Mouse (Mus musculus) embryonic fibroblast, embryonic 13.5 days (primary cell): ENCODE measurements around the gene Pigw. TPM values are rescaled to one million over a fixed set of nuclear protein-coding genes. Genes with fewer than 3 reads are reported as not detected.

Experiments used
- H3K27ac ChIP-seq: 2 replicates; pipeline ENCODE4 v1.5.1; 2012; ENCODE audit warnings: low read length, control low read depth, inconsistent platforms; ENCODE audit not compliant: insufficient read depth
- H3K4me1 ChIP-seq: 2 replicates; pipeline ENCODE4 v1.6.1; 2011; ENCODE audit warnings: low read length; ENCODE audit not compliant: control insufficient read depth, insufficient read depth
- H3K4me3 ChIP-seq: 2 replicates; pipeline ENCODE4 v1.5.1; 2011; ENCODE audit warnings: mild to moderate bottlenecking, control low read depth, low read length; ENCODE audit not compliant: insufficient read depth
- CTCF ChIP-seq: IDR thresholded peaks from 2 replicates; pipeline ENCODE4 v1.5.1; 2011; ENCODE audit warnings: mild to moderate bottlenecking, control low read depth, low read length, moderate library complexity, borderline replicate concordance; ENCODE audit not compliant: insufficient read depth
- POLR2A ChIP-seq: IDR thresholded peaks from 2 replicates; pipeline ENCODE4 v1.6.1; 2011; ENCODE audit warnings: low read depth, mild to moderate bottlenecking, control low read depth, low read length, moderate library complexity
- polyA plus RNA-seq: library from polyadenylated mRNA; stranded (reverse); fragments of >200 nt; gene quantifications from 2 replicates; pipeline ENCODE4 v1.2.4, GENCODE M21; 2011; ENCODE audit warnings: low read depth; ENCODE audit not compliant: missing spikeins, insufficient read length

Gene Pigw
- polyA plus RNA-seq, 1 experiment, result 5.4 TPM

DNA sequence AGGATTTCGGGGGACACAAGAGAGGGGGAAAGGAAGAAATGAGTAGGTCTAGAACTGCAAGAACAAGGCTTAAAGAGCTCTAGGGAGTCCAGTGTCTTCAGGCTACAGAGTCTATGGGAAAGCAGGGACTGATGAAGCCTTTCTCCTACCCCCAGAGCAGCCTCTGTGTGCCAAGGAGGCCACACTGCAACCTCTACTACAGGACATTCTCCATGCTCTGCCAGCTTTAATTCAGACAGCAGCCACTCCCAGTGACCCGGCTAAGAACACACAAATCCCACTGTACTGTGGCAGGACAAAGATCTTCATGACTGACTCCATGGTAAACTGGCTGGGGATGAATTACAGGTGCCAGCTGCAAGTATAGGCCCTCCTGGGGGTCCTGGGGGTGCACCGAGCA is 27.0 kb upstream of the Pigw start:
- Histone ChIP-seq H3K27ac (no peak overlapping the region), H3K4me1 (no peaks in the 10 kb centered on the region), H3K4me3 (no peak overlapping the region)
- no peak for TF ChIP-seq POLR2A
- no peak for TF ChIP-seq CTCF

DNA sequence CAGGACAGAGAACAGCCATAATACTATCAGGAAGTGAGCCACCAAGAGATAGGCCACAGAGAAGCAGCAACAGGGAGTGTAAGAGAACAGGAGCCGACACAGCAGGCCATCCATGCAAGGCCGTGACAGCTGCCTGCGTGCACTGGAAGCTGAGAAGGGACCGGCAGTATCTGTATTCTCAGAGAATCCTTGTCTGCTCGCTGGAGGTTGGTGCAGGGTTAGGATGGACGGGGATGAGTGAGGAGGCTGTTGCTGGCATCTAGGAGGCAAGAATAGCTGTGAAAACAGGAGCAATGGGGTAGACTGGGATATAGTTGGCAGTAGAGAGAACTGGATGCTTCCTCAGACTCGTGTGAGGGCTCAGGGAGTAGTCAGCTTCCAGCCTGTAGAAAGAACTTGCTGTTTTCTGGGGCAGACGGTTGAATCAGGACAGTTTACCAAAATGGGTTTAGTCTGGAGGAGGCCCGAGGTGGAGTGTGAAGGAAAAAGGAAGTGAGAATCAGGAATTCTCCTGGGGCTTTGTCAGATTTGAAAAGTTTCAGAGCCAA is 24.6 kb upstream of the Pigw start:
- Histone ChIP-seq H3K4me3 (no peak overlapping the region), H3K4me1 (no peaks in the 10 kb centered on the region), H3K27ac (no peak overlapping the region)
- TF ChIP-seq POLR2A, result no peak
- no peak for TF ChIP-seq CTCF

DNA sequence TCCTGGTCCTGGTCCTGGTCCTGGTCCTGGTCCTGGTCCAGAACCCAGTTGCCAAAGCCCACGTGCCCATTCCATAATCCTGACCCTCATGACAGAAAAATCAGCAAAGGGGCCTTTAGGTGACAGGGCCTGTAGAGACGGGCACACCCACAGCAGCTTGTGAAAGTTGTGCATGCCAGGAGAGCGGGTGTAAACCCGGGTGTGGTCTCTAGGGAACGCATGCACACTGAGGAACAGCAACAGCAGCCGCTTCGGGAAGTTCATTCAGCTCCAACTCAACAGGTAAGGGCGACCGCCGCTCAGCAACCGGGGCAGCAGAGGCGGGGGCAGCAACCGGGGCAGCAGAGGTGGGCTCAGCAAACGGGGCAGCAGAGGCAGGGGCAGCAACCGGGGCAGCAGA is 13.0 kb upstream of the Pigw start:
- H3K4me1 ChIP-seq, result no peaks in the 10 kb centered on the region
- TF ChIP-seq CTCF (no peak), POLR2A (no peak)
- H3K4me3 ChIP-seq, result no peak overlapping the region

DNA sequence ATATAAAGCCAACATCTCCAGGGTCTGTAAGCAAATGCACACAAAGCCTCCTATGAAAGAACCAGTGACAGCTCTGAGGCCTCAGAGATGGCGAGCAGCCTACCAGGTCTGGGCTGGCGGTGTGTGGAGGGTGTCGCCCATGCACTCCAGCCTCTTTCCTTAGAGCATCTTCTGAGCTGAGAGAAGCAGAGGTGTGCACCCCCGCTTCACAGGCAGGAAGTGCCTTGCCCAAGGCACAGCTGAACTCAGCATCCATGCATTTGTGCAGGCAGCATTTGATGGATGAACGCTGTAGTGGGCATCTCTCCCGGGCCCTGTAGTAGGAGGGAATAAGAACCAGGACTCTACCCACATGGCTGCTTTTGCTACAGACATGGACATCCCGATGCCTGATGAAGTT is 11.6 kb upstream of the Pigw start:
- TF ChIP-seq POLR2A (no peak), CTCF (no peak)
- Histone ChIP-seq H3K4me1 (no peaks in the 10 kb centered on the region), H3K27ac (no peak overlapping the region), H3K4me3 (no peak overlapping the region)

More for the DNA sequence above, 13.0 kb upstream of the Pigw start:
- no peak overlapping the region for H3K27ac ChIP-seq

DNA sequence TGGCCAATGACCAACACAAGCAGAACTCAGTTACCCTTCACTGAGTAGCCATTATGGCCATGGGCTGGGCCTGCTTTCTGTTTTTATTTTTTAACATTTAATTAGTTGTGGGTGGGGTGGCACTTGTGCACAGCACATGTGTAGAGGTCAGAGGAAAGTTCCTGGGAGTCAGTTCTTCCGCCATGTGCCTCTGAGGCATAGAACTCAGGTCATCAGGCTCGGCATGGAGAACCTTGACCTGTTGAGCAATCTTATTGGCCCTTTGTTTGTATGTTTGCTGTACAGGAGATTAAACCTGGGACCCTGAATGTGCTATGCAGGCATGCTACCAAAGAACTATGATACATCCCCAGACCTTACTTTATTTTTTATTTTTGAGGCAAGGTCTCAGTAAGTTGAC is 9.4 kb upstream of the Pigw start:
- H3K4me3 ChIP-seq, result no peak overlapping the region
- TF ChIP-seq CTCF (no peak), POLR2A (no peak)
- H3K4me1 ChIP-seq, result no peaks in the 10 kb centered on the region
- no peak overlapping the region for H3K27ac ChIP-seq

DNA sequence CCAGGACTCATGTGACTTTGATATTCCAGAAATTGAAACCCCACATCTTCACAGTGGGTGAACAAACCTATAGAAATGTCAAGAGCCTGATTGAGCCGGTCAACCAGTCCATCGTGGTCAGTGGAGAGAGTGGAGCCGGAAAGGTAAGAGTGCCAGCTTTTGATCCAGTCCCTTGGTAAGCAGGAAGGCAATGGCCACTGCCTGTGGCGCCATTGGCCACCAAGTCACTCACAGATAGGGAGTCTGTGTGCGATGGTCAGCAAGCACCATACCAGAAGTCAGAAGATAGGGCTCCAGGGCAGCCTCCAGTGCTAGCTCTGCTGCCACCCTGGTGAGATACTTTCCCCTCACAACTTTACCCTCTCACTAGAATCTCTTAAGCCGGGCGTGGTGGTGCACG is 7.9 kb upstream of the Pigw start:
- Histone ChIP-seq H3K4me3 (no peak overlapping the region), H3K4me1 (no peaks in the 10 kb centered on the region), H3K27ac (no peak overlapping the region)
- no peak for TF ChIP-seq CTCF
- TF ChIP-seq POLR2A, result no peak

DNA sequence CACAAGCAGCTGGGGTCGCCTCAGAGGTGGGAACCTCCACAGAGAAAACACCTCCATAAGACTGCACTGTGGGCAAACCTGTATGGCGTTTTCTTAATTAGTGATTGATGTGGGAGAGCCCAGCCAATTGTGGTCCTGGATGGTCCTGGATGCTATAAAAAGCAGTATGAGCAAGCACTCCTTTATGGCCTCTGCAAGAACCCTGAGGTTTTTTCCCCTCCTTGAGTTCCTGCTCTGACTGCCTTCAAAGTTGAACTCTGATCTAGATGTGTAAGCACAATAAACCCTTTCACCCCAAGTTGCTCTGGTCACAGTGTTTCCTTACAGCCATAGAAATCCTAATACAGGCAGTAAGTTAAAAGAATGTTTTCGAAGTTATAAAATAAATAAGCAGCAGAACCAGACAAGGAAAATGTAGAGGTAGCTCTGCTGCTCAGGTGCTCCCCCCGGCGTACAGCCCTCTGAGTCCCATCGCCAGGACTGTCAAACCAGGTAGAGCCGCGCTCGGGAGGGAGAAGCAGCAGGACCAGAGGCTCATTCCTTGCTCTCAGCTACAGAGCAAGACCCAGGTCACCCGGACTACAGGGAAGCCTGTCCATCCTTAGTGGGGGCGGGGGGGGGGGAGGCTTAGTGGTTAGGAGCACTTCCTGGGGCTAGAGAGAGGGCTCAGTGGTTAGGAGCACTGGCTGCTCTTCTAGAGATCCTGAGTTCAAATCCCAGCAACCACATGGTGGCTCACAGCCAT is 6.9 kb upstream of the Pigw start:
- Histone ChIP-seq H3K4me1 (no peaks in the 10 kb centered on the region), H3K27ac (no peak overlapping the region), H3K4me3 (no peak overlapping the region)
- TF ChIP-seq POLR2A, result no peak

DNA sequence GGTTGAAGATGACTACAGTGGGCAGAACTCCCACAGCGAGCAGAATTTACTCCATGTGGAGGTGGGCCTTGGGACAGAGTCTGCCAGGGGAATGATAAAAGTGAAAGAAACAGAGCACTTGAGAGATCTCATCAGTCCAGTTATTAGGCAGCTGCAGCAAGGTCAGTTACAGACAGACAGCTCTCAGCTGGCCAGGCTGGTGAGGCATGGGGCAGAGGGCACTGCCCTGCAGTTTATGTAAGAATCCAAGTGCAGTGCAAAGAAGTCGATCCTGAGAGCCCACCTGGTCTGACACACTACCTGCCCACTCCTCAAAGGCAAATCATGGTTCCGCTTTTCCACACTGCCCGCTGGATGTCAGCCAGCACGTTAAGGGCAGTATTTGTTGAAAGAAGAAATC is 6.2 kb upstream of the Pigw start:
- H3K27ac ChIP-seq, result no peak overlapping the region
- TF ChIP-seq POLR2A (no peak), CTCF (no peak)
- no peak overlapping the region for H3K4me3 ChIP-seq
- no peaks in the 10 kb centered on the region for H3K4me1 ChIP-seq

DNA sequence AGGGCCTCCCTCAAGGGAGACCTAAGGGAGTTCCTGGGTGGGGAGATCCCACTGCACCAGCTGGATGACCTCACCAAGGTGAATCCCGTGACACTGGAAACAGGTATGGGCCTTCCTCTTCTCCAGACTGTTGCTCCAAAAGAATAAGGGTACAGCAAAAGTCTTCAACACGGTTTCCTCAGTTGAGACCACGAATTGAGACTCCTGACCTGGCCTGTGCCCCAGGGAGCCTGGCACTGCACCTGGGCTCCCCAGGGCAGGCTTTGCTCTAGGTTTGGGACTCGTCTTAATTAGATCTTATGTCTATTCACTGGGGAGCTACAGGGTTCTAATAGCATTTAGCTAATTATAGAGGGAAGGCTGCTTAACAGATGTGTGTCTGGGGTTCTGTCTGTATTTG is 5.2 kb upstream of the Pigw start:
- Histone ChIP-seq H3K4me1 (no peaks in the 10 kb centered on the region), H3K4me3 (no peak overlapping the region), H3K27ac (no peak overlapping the region)
- no peak for TF ChIP-seq CTCF
- no peak for TF ChIP-seq POLR2A

DNA sequence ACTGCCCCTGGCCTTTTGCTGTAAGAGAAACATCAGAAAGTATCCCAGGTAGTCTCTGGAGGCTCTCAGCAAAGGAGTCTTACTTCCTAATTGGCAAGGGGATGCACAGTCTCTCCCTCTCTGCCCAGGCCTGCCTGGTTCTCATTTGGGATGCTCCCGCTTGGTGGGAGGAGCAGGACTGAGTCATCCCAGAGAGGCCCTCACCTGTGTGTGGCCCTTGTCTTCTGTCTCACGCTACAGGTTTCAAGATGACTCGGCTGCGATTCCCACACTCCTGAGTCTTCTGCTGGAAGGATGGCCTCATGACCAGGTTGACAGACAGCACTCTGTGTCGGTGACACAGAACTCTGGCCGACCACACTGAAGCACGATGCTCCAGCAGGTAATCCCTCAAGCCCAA is 2.3 kb upstream of the Pigw start:
- no peak overlapping the region for H3K27ac ChIP-seq
- no peaks in the 10 kb centered on the region for H3K4me1 ChIP-seq
- TF ChIP-seq POLR2A, result no peak
- no peak overlapping the region for H3K4me3 ChIP-seq
